Mouse (Mus musculus) bone marrow, adult 2 months (tissue): Measurements from ENCODE around the gene Lrrc8b. TPM values are rescaled to one million over a fixed set of nuclear protein-coding genes. Genes with fewer than 3 reads are reported as not detected.

Source experiments
- H3K27ac ChIP-seq: fragments of 200-500 bp; 2 replicates; pipeline ENCODE4 v1.5.1; 2012; ENCODE audit warnings: low read depth, mild to moderate bottlenecking, control low read depth, inconsistent platforms, low read length; ENCODE audit not compliant: control insufficient read depth, poor library complexity, insufficient read depth
- H3K4me1 ChIP-seq: fragments of 200-500 bp; 2 replicates; pipeline ENCODE4 v1.6.1; 2011; ENCODE audit warnings: low read length; ENCODE audit not compliant: control insufficient read depth, insufficient read depth
- H3K4me3 ChIP-seq: fragments of 200-500 bp; replicated peaks from 2 replicates; pipeline ENCODE3; 2011; ENCODE audit warnings: mild to moderate bottlenecking, low read depth, low read length, control low read depth; ENCODE audit not compliant: control insufficient read depth
- CTCF ChIP-seq: fragments of 200-500 bp; IDR thresholded peaks from 2 replicates; pipeline ENCODE4 v1.5.1; 2011; ENCODE audit warnings: low read length, control low read depth; ENCODE audit not compliant: control insufficient read depth, insufficient read depth
- POLR2A ChIP-seq: fragments of 200-500 bp; IDR thresholded peaks from 2 replicates; pipeline ENCODE4 v1.6.1; 2011; ENCODE audit warnings: low read depth, mild to moderate bottlenecking, control low read depth, low read length, borderline replicate concordance; ENCODE audit not compliant: control insufficient read depth
- WGBS: fragments of 180-500 bp; shearing (Covaris S2); methylation state at CpG from one replicate; pipeline ENCODE4 v1.1.7; 2018; 5-methylcytosine and 5-hydroxymethylcytosine counted together
- polyA plus RNA-seq: library from polyadenylated mRNA; stranded (reverse); fragments of >200 nt; gene quantifications from 2 replicates; pipeline ENCODE4 v1.2.4, GENCODE M21; 2011; ENCODE audit warnings: low replicate concordance; ENCODE audit not compliant: missing spikeins, insufficient read depth, insufficient read length

Lrrc8b gene
- polyA plus RNA-seq, 1 experiment: 2.4 TPM

GRCm38 (mm10) chr5:105484247-105484646 lies 68.7 kb downstream of the Lrrc8b start:
- Histone ChIP-seq H3K4me3 (no peak overlapping the region), H3K4me1 (no peaks in the 10 kb centered on the region), H3K27ac (no peak overlapping the region)
- WGBS: 88% methylated on average over 6 of the region's 6 CpGs
- TF ChIP-seq POLR2A (no peak), CTCF (no peak)

- H3K4me3 ChIP-seq: no peak overlapping the region
- H3K4me1 ChIP-seq: no peaks in the 10 kb centered on the region
- H3K27ac ChIP-seq: no peak overlapping the region
- 90% methylated on average over 14 of the region's 14 CpGs for WGBS
- TF ChIP-seq CTCF (no peak), POLR2A (no peak)
Measured at GRCm38 (mm10) chr5:105484891-105485290, 69.3 kb downstream of the Lrrc8b start.

- 81% methylated on average over 5 of the region's 5 CpGs for WGBS
- peaks cover 1% of the 10 kb centered on the region; the same call in 1 of the 2 replicates for H3K4me1 ChIP-seq
Measured at GRCm38 (mm10) chr5:105490211-105490610, 74.6 kb downstream of the Lrrc8b start.

GRCm38 (mm10) chr5:105491389-105491788 lies 75.8 kb downstream of the Lrrc8b start:
- peaks cover 1% of the 10 kb centered on the region; the same call in 1 of the 2 replicates for H3K4me1 ChIP-seq
- H3K27ac ChIP-seq: no peak overlapping the region
- TF ChIP-seq POLR2A: no peak
- TF ChIP-seq CTCF: peak; percentile 10; the same call in 1 of the 2 replicates
- H3K4me3 ChIP-seq: no peak overlapping the region
- 63% methylated on average over 4 of the region's 4 CpGs for WGBS

More at GRCm38 (mm10) chr5:105490211-105490610, 74.6 kb downstream of the Lrrc8b start:
- TF ChIP-seq CTCF (no peak), POLR2A (no peak)
- Histone ChIP-seq H3K4me3 (no peak overlapping the region), H3K27ac (no peak overlapping the region)

- H3K4me1 ChIP-seq: peaks cover 1% of the 10 kb centered on the region; the same call in 1 of the 2 replicates
Measured at GRCm38 (mm10) chr5:105492367-105493246, 77.0 kb downstream of the Lrrc8b start.

GRCm38 (mm10) chr5:105493377-105493776 lies 77.8 kb downstream of the Lrrc8b start:
- Histone ChIP-seq H3K4me3 (no peak overlapping the region), H3K27ac (no peak overlapping the region), H3K4me1 (peaks cover 1% of the 10 kb centered on the region; the same call in 1 of the 2 replicates)
- WGBS: 64% methylated on average over 7 of the region's 7 CpGs
- no peak for TF ChIP-seq CTCF
- TF ChIP-seq POLR2A: no peak

More at GRCm38 (mm10) chr5:105492367-105493246, 77.0 kb downstream of the Lrrc8b start:
- Histone ChIP-seq H3K27ac (no peak overlapping the region), H3K4me3 (no peak overlapping the region)
- 0 out of 2 replicates have a peak, but pooled peaks have one; percentile 28 for TF ChIP-seq CTCF
- no peak for TF ChIP-seq POLR2A
- WGBS: 22% methylated on average over 10 of the region's 10 CpGs

GRCm38 (mm10) chr5:105494246-105494917 lies 78.8 kb downstream of the Lrrc8b start:
- 69% methylated on average over 10 of the region's 10 CpGs for WGBS
- H3K27ac ChIP-seq: no peak overlapping the region
- H3K4me1 ChIP-seq: peaks cover 1% of the 10 kb centered on the region; the same call in 1 of the 2 replicates
- no peak overlapping the region for H3K4me3 ChIP-seq
- no peak for TF ChIP-seq POLR2A
- TF ChIP-seq CTCF: no peak
